Mouse (Mus musculus): ENCODE measurements around the gene Taf10. TPM values are rescaled to one million over a fixed set of nuclear protein-coding genes. Genes with fewer than 3 reads are reported as not detected.
"Not testable (repeated sequence)": the region's sequence is repeated elsewhere in the genome, so short reads cannot be mapped to it uniquely, and the experiment has no call there.

Taf10 gene
- total RNA-seq, 2 experiments from 2014 or later = 81.0 to 88.8 TPM

DNA sequence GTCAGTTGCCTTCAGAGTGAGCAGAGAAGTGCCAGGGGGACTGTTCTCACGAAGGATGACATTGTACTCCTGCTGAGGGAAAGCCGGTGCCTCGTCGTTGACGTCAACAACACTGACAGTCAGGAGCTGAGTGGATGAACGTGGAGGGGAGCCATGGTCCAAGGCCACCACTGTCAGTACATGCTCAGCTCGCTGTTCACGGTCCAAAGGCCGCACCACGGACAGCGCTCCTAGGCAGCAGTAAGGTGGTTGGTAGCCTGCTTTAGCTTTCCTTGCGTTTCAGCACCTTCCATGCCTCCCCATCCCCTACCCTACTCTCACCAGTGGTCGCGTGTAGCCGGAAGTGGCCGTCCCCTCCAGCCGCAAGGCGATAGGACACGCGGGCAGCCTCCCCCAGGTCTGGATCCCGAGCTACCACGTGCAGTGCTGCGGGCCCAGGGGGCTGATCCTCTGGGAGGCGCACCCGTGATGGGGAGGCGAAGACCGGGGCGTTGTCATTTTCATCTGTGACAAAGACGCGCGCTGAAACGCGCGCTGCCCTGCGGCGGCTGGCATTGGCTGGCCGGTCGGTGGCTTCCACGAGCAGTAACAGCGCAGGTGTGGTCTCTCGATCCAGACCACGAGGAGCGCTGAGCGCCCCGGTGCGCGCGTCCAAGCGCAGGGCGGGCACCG lies 17.8 kb upstream of the Taf10 start:
- no peak for DNase-seq
- intact Hi-C loops (cut with DNase I) = no loop called here

DNA sequence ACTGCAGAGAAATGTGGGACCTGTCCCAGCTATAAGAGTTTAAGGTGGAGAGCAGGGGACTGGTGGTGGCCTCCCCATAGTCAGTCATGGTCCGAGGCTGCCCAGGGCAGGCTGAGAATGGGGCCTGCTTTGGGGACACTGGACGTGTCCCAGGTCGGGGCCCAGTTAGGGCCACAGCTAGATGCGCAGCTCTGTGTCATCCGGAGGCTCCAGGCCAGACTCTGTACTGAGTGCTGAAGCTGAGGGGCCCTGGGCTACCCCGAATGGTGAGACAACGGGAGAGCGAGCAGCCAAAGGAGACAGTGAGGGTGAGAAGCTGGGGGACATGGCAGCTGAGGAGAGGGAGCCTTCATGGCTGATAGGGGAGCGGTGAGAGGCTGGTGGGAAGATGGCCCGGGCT lies 9.1 kb upstream of the Taf10 start:
- no peak for DNase-seq
- intact Hi-C loops (cut with DNase I) = loop anchor here (5.0 kb wide), 1 partner anchor 44 kb away; no protein-coding TSS in a partner anchor

DNA sequence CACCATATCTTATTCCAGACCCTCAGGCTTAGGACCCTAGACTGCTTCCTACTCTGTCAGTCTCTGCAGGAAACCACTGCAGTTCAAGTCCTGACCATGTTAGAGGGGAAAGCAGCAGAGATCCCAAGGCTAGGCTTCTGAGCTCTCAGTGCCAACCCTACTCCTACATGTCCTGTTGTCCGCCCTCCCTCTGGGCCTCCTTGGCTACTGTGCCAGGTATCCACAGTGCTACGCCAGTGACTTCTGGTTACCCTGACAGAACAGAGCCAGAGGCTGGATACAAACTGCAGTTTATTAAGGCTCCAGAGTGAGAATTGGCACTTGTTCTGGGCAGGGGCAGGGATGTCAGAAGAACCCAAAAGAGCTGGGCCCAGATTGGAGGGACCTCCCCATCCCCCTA lies 8.6 kb upstream of the Taf10 start:
- intact Hi-C loops (cut with DNase I) = loop anchor here (5.0 kb wide), 1 partner anchor 45 kb away; no protein-coding TSS in a partner anchor

DNA sequence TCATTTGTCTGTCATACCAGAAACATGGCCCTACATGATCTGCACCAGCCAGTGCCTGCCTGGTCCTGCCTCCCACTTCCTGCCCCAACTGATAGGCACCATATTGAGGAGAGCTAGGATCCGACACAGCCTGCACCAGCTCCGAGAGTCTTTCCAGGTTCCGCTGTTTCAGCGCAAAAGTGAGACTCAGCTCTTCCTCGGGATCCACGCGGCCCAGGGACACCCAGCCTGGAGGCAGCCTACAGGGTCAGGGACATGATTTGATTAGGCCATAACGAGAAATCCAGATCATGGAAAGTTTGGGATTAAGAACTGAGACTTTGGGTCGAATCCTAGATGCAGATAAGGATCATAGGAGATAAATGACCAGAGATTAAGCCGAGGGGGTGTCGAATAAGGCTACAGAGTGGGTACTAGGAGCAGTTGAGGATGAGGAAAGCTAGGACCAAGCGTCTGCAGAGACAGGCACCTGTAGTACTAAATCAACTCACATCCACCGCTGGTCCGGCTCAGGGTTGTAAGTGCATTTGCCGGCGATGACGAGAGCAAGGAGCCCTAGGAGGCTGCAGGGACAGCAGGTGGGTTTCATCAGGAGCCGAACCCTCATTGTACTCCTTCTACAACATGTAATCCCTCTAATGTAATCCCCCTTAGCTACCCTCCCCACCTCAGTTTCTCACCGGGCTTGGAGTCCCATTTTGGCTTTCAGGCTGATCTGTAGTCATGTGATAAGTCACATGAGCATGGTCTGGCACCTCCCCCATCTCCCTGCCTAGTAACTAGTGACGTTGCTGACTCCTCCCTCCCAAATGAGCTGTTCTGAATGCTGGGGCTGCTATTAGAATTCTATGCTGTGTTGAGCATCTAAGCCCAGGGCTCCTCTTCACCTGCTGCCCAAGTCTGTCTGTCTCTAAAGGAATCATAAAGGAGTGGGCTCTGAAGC lies 7.6 kb upstream of the Taf10 start, which contains the start of gene Tpp1:
Gene Tpp1, minus strand, starts transcription at position 745 of the 943 bp plus-strand sequence.
- intact Hi-C loops (cut with DNase I) = loop anchor here (5.0 kb wide), 1 partner anchor 46 kb away; no protein-coding TSS in a partner anchor
- DNase-seq = peak; percentile 84 to 91

More for the DNA sequence above, 8.6 kb upstream of the Taf10 start:
- no peak for DNase-seq

DNA sequence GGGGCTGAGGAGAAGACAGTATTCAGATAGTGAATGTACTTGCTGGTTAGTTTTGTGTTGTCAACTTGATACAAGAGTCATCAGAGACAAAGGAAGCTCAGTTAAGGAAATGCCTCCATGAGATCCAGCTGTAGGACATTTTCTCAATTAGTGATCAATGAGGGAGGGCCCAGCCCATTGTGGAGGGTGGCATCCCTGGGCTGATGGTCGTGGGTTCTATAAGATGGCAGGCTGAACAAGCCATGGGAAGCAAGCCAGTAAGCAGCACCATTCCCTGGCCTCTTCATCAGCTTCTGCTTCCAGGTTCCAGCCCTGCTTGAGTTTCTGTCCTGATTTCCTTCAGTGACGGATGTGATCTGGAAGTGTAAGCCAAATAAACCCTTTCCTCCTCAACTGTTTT lies 3.6 kb upstream of the Taf10 start:
- no peak for DNase-seq
- intact Hi-C loops (cut with DNase I) = no loop called here

DNA sequence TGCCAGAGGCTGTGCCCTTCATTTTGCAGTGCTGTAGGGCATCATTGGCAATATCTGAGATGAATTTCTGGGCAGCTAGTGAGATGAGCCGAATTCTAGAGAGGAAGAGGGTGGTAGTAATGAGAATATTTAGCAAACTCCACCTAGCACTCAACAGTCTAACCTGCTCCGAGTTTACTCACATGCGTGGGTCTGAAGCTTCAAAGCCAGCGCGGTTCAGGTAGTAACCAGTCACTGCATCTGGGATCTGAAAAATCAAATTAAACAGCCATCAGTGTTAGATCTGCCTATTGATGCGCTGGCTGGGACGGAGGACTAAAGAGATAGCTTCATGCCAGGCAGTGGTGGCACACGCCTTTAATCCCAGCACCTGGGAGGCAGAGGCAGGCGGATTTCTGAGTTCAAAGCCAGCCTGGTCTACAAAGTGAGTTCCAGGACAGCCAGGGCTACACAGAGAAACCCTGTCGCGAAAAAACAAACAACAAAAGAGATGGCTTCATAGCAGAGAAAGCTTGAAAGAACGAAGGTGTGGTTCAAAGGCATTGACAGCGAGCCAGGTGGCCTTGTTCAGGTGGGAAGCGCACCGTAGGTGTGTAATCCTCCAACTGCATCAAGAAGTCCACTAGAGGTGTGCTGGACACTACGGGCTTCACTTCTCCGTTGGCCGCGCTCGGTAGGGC lies 775 bp downstream of the Taf10 start:
- DNase-seq; intact Hi-C loops (cut with DNase I): not testable (repeated sequence)

DNA sequence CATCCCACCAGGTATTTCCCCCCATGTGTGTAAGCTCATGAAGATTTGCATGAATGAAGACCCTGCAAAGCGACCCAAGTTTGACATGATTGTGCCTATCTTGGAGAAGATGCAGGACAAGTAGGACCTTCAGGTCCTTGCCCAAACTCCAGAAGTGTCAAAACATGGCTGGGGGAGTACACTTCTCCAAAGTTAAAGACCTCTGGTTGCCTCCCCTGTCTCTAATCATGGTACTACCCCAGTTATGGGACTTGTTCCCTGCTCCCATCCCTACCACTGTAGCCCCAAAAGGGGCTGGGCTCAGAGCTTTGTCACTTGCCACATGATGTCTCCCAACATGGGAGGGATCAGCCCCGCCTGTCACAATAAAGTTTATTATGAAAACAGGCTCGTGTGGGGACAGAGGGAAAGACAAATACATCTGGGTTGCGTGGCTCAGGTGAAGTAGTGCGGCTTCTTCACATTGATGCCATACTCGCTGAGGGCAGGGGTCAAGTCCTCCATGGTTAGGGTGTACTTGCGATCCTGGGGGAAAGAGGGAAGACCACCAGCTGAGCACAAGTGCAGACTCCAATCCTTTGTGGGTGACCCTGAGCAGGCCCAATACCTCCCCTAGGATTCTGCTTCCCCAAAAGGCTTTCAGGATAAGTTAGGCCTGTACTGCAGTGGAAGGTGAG lies 1.5 kb downstream of the Taf10 start:
- DNase-seq; intact Hi-C loops (cut with DNase I): not testable (repeated sequence)

DNA sequence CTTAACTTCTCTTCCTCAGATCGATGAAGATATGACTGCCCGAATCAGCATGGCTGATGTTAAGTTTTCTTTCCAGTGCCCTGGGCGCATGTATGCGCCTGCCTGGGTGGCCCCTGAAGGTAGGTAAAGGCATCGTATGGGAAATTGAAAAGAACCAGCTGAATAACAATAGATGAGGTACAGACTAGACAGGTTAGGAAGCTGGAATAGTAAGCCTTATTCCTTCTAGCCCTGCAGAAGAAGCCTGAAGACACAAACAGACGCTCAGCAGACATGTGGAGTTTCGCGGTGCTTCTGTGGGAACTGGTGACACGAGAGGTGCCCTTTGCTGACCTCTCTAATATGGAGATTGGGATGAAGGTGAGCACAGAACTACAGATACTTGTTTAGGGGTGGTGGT lies 2.2 kb downstream of the Taf10 start:
- no peak for DNase-seq
- intact Hi-C loops (cut with DNase I) = no loop called here

DNA sequence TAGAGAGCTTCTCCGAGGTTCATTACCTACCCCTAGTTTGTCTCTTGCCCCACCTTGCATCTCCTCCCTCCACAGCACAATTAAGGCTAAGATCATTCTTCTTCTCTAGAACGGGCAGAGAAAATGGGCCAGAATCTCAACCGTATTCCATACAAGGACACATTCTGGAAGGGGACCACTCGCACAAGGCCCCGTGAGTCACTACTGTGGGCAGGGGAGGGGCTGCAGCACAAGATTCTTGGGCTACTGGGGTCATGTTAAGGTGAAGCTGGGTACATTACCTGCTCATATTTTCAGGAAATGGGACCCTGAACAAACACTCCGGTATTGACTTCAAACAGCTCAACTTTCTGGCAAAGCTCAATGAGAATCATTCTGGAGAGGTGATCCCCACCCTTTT lies 3.3 kb downstream of the Taf10 start:
- DNase-seq = no peak
- intact Hi-C loops (cut with DNase I) = no loop called here

DNA sequence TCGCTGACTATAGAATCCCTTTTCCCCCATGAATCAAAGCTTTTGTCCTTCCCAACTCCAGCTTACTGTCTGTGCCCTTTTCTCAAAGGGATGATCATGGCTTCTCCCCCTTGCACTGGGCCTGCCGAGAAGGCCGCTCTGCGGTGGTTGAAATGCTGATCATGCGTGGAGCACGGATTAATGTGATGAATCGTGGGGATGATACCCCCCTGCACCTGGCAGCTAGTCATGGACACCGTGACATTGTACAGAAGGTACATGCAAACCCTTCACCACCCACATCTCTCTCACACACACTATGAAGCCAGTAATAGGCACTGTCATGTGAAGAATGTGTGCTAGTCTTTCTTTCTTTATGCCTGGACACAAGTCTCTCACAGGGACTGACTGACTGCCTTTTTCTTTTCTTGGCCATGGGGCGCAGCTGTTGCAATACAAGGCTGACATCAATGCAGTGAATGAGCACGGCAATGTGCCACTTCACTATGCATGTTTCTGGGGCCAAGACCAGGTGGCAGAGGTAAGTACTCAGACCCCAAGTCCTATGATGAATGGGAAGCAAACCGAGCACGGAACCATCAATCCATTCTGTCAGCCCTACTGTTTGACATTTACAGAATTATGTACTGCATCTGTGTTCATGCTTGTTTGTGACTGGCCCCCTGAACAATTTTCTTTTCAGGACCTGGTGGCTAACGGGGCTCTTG lies 3.9 kb downstream of the Taf10 start:
- intact Hi-C loops (cut with DNase I) = no loop called here
- DNase-seq = no peak

DNA sequence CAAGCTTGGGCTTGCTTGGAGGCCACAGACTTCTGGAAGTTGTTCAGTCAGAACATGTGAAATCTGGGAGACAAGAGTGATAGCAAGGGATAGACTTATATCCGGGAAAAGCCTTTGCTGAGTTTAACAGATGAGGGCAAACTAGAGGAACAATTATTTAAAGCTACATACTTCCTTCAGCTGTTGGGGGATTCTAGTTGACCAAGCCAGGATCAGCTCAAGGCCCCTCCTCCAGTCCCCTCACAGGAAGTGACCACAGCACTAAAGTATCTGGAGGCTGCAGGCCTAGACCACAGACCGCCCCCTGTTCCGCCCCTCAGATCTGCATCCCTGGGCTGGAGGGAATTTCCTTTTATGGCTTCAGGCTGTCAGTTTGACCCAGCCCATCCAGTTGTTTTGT lies 5.2 kb downstream of the Taf10 start:
- intact Hi-C loops (cut with DNase I) = loop anchor here (2.0 to 10.0 kb wide), 3 partner anchors 72 to 184 kb away; partner anchors contain the start of genes Arfip2, Gm45799, Mrpl17 and Smpd1
- peak; percentile 72 to 73 for DNase-seq

DNA sequence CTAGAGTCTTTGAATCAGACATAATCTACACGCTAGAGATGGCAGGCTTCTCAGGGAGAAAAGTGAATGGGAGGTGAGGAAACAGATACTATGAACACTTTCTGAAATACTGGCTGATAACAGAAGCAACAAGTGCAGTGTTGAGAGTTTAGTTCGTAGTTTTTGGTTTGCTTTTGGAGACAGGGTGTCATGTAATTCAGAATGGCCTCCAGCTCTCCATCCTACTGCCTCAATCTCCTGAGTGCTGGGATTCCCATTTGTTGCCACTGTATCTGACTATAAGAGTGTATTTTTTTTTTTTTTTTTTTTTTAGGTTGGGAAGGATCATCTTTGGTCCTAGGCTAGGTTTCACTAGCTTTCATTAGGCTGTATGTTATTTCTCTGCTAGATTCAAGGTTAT lies 5.9 kb downstream of the Taf10 start:
- intact Hi-C loops (cut with DNase I) = loop anchor here (2.0 to 10.0 kb wide), 3 partner anchors 73 to 183 kb away; partner anchors contain the start of genes Arfip2, Gm45799, Mrpl17 and Smpd1
- no peak for DNase-seq

DNA sequence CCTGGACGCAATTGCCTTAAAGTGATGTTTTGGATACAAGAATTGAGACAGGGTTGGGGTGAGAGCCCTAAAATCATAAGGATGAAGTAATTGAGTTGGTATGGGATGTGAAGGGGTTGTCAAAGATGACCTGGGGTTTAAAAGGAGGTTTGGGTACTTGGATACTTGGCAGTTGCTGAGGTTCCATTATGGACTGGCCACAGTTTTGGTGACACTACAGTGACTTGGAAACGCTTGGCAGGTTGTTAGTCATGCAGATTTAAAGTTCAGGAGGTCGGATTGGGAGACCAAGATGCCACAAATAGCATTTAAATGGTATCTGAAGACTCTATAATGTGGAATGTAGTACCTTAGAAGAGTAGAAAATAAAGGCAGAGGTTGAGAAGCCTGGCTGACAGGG lies 6.5 kb downstream of the Taf10 start:
- DNase-seq = no peak
- intact Hi-C loops (cut with DNase I) = loop anchor here (2.0 to 10.0 kb wide), 3 partner anchors 73 to 183 kb away; partner anchors contain the start of genes Arfip2, Gm45799, Mrpl17 and Smpd1

DNA sequence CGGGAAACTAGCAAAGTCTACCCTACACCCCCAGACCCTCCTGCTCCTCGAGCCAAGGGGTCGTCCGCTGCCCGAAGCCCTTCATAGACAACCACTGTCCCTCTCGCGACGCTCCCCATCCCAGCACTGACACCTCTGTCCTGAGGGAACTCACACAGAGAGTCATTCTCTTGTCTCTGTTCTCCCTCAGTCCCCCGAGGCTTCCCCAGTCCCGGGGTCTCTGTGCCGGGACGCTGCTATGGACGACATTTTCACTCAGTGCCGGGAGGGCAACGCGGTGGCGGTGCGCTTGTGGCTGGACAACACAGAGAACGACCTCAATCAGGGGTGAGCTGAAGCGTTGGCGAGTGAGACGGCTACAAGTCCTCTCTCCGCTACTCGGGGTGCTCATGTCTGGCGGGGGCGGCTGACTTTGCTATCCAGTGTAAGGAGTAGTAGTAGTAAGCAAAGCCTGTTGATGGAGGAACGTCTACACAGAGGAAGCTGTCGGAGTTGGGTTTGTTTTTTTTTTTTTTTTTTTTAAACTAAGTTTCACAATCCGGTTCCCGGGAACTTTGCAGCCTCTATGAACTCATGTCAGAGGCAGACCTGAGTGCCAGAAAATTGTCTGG lies 7.1 kb downstream of the Taf10 start, which contains the start of gene Rrp8:
Gene Rrp8, minus strand, starts transcription at position 475 of the 611 bp plus-strand sequence.
- intact Hi-C loops (cut with DNase I) = loop anchor here (5.0 to 10.0 kb wide), 2 partner anchors 95 to 182 kb away; partner anchors contain the start of genes Arfip2, Gm45799, Smpd1 and Timm10b
- DNase-seq = peak; percentile 55 to 57

DNA sequence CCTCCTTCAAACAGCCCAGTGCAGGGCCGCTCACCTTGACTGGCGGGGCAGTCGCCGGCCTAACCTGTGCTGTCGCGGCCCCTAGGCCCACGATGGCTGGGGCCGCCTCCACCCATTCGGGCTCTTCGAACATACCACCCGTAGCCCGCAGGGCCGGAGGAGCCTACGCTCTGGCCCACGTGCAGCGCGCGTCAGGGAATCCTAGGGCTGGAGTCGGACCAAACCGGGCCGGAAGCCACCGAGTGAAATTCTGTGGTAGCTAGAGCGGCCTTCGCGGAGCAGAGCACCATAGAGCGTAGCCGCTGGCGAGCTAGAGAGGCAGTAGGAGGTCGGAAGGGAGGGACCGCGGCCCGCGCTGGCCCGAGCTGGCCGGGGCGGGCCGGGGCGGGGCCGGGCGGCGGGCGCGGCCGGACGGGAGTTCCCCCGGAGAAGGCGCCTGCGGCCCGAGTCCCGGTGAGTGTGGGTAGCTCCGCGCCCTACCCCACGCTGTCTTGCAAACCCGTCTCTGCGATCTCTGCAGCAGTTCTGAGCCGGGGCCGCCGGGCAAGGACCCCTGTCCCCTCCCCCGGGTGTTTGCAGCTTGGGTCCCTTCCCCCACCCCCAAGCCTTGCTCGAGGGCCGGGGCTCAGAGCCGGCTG lies 7.8 kb downstream of the Taf10 start, which contains the start of gene Ilk:
Gene Ilk, plus strand, starts transcription at position 329 of the 638 bp plus-strand sequence.
- DNase-seq = peak; percentile 94
- intact Hi-C loops (cut with DNase I) = loop anchor here (5.0 to 10.0 kb wide), 2 partner anchors 94 to 182 kb away; partner anchors contain the start of genes Arfip2, Gm45799, Smpd1 and Timm10b

DNA sequence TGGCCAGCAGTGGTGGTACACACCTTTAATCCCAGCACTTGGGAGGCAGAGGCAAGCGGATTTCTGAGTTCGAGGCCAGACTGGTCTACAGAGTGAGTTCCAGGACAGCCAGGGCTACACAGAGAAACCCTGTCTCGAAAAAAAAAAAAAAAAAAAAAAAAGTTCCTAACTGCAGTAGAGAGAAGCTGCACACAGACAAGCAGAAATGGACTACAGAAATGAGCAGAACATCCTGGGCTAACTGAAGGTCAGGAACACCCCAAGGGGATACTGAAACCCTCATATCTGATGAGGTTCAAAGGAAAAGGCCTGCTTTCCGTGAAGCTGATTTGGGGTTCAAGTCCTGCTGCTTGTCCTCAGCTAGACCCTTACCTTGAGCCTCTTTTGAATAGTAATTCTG lies 8.7 kb downstream of the Taf10 start:
- intact Hi-C loops (cut with DNase I) = loop anchor here (5.0 to 10.0 kb wide), 2 partner anchors 93 to 181 kb away; partner anchors contain the start of genes Arfip2, Gm45799, Smpd1 and Timm10b

DNA sequence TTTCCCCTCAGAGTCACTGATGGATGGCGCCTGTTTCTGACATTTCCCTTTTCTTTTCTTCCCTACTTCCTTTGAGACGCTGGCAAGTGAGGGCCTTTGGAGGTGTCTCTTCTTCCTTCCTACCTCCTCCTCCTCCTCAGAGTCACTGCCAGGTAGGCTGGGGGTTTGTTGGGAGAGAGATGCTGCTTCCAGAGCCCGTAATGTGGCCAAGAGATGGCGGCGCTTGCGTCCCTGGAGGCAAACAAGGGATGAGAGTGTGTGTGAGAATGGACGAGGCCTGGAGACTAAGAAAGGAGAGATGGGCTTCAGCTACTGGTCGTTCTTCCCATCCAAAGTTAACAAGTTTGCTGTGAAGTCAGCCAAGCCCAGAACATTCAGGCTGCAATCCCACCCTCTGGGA lies 9.3 kb downstream of the Taf10 start:
- intact Hi-C loops (cut with DNase I) = loop anchor here (5.0 to 10.0 kb wide), 2 partner anchors 93 to 180 kb away; partner anchors contain the start of genes Arfip2, Gm45799, Smpd1 and Timm10b
- DNase-seq = no peak

More for the DNA sequence above, 8.7 kb downstream of the Taf10 start:
- not testable (repeated sequence) for DNase-seq
